Mouse (Mus musculus) retina, adult 2 months (tissue): Measurements from ENCODE around the gene Rell1.

Source experiments
- DNase-seq: peaks from one replicate; pipeline ENCODE4 v3.0.0-alpha.2; 2012; ENCODE audit warnings: low read depth, low spot score

Gene Rell1

GRCm38 (mm10) chr5:63953401-63954032 is 15.2 kb downstream of the Rell1 start:
- DNase-seq, result no peak

DNA sequence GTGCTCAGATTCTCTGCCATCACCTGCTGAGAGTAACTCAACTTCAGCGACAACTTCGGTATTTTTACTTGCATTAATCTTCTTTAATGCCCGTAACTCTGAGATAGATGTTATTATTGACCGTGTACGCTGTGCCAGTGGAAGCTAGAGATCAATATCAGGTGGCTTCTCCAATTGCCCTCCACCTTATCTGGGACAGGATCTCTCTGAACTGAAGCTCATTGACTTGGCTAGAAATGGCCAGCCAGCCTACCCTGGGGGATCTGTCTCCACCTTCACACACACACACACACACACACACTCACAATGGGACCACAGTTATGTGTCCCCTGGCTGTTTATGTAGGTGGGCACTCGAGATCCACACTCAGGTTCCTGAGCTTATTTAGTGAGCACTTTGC is 16.7 kb downstream of the Rell1 start:
- no peak for DNase-seq

DNA sequence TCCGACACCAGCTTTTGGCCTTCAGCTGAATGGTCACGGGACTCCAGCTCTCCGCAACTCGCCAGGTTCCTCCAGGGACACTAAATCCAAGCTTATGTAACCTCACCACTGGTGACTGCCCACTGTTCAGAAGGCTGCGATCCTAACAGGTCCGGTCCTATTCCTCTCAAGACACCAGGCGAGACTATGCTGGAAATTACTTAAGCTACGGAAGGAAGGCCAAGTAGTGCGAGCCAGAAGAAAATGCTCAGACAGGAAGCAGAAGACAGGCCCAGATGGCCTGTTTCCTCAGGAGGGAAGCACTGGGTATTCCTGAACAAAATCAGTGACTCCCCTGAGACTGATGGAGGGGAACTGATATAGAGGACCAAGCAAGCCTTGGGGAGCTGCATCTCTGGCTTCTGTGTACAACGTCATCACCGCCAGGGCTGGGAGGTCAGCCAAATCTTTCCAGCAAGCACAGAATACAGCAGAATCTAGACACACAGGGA is 17.2 kb downstream of the Rell1 start:
- DNase-seq, result no peak

- DNase-seq, result no peak
Observed at GRCm38 (mm10) chr5:63949195-63949594, 19.5 kb downstream of the Rell1 start.

GRCm38 (mm10) chr5:63947526-63947925 is 21.2 kb downstream of the Rell1 start:
- no peak for DNase-seq

- DNase-seq, result no peak
Observed at GRCm38 (mm10) chr5:63943291-63943690, 25.4 kb downstream of the Rell1 start.

DNA sequence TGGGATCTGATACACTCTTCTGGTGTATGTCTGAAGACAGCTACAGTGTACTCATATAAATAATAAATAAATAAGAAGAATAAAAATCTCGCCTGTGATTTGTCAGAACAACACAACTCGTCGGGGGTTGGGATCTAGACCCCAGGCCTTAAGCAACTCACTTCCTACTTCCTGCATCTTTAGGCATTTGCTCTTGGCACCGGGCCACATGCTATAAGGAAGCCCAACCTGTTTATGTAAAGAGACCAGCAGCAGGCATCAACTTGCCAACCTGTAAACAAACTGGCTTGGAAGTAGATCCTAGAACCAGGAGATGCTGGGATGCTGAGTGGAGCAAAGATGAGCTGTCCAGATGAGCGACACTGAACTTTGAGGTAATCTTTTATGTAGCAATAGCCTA is 26.8 kb downstream of the Rell1 start:
- no peak for DNase-seq

DNA sequence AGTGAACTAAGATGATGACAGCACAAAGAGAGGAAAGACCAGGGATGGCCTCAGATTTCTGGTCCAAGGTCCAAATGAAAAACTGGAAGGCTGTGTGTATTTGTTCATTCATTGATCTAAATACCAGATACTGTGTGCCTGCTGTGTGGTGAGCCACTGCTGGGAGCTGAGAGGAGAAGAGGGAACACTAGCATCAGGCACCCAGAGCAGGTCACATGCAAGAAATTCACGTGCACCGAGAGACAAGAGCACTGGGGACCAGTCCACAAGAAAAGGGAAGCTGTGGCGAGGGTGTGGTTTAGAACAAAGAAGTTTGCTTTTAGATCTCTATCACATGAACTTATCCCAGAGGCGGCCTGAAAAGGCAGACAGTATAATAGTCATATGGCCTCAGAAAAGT is 30.1 kb downstream of the Rell1 start:
- no peak for DNase-seq

DNA sequence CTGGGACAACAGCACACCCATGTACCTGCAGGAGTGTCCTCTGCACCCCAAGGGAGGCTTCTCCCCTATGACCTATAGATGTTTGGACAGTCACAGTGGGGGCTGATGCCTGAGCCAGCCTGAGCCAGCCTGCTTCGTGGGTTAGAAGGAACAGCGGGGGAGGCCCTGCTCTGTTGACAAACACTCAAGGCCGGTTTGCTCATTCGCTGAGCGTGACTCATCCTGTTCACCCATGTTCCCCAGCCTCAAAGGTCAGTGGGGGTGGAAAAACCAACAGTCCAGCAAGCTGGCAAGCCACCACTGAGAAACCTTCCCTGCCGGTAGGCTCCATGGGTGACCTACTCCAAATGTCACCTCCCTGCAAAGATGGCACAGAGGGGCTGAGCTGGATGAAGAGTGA is 32.0 kb downstream of the Rell1 start:
- DNase-seq, result no peak

- DNase-seq, result no peak
Observed at GRCm38 (mm10) chr5:63935581-63935980, 33.1 kb downstream of the Rell1 start.

DNA sequence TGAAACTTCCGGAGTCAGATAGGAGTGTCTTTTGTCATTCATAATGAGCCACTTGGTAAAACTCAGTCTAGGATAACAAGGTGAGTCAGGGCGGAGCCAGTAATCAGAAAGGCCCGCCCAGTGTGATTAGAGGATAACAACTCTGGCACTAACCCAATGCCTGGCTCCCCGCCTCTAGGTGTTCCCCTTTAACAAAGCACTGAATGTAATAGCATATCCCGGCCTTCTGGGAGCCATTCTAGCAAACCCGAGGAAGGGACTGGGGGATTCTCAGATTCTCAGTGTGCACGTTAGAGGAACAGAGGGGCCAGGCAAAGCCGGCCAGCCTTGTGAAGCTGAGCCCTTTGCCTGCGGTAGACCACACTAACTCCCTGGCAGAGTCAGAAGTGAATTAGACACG is 35.9 kb downstream of the Rell1 start:
- no peak for DNase-seq

DNA sequence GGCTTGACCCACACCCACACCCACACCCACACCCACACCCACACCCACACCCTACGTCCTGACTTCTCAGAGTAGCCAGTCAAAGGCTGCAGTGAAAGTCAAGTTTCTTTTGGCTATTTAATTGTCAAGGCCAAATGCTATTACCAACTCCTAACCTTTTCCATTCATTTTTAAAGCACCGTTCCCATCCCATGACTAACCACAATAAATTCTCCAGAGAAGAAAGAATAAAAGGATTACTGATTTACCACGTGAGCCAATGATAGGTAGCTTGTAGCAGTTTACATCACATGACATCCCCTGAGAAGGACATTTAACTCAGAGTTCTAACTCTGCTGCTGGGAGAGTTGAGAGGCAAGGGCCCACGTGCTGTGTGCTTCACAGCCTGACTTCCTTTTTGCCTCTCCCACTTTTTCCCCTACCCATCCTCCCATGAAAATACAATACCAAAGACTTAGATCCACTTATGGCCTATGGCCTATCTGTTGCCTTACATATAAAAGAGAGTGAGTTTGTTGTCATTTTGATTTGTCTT is 37.8 kb downstream of the Rell1 start:
- no peak for DNase-seq

DNA sequence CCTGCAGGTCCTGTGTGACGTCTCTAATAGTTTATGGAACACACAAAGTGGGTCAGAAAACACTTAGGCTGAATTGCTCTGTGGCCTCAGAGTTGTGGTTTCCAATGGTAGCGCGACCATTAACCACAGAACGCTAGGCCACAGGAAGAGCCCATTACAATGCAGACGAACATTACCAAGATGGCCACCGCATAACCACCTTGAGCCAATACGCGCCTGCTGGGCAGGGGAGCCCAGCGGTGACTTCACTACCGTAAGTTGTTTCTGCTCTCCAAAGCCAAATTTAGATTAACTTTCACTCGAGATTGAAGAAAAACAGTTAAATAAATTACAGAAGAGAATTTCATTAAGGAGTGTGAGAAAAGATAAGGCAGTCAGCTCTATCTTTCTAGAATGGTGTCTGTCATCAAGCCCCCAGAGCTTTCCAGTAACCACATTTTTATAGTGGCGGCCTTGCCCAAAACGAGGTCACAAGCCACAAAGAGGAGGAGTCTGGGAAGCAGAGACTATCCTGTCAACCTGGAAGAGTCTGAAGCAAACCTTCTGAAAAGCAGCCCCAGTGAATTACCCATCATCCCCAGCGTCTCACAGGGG is 43.6 kb downstream of the Rell1 start:
- no peak for DNase-seq

- no peak for DNase-seq
Observed at GRCm38 (mm10) chr5:63923305-63924025, 45.2 kb downstream of the Rell1 start.

- no peak for DNase-seq
Observed at GRCm38 (mm10) chr5:63918201-63918600, 50.5 kb downstream of the Rell1 start.

DNA sequence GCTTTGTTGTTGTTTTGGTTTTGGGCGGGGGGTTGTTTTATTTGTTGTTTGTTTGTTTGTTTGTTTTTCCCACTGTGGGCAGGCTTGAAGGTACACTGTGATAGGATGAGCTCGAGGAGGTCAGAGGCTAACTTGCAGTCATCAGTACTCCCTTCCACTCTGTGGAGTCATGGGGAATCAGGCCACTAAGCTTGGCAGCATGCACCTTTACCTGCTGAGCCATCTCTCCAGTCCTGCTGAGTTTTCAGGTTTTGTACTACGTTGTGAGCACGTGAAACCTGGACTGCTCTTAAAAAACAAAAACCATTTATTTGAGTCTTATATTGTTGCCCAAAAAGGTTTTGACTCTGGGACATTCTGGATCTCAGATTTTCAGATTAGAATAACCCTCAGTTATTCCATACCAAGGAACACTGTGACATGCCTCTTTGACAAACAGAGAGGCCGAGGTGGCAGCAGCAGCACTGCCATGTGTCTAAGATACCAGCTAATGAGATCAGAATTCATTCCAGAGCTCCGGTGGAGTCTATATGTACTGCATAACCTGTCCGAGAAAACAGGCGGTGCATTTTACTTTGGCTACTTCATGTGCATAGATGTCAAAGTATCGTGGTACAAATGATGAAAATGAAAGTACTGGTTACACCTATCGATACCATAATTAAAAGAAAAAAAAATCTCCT is 52.1 kb downstream of the Rell1 start:
- DNase-seq, result no peak

- no peak for DNase-seq
Observed at GRCm38 (mm10) chr5:63914896-63915295, 53.8 kb downstream of the Rell1 start.

- no peak for DNase-seq
Observed at GRCm38 (mm10) chr5:63910171-63910960, 58.3 kb downstream of the Rell1 start.

GRCm38 (mm10) chr5:63907513-63907912 is 61.2 kb downstream of the Rell1 start:
- no peak for DNase-seq

DNA sequence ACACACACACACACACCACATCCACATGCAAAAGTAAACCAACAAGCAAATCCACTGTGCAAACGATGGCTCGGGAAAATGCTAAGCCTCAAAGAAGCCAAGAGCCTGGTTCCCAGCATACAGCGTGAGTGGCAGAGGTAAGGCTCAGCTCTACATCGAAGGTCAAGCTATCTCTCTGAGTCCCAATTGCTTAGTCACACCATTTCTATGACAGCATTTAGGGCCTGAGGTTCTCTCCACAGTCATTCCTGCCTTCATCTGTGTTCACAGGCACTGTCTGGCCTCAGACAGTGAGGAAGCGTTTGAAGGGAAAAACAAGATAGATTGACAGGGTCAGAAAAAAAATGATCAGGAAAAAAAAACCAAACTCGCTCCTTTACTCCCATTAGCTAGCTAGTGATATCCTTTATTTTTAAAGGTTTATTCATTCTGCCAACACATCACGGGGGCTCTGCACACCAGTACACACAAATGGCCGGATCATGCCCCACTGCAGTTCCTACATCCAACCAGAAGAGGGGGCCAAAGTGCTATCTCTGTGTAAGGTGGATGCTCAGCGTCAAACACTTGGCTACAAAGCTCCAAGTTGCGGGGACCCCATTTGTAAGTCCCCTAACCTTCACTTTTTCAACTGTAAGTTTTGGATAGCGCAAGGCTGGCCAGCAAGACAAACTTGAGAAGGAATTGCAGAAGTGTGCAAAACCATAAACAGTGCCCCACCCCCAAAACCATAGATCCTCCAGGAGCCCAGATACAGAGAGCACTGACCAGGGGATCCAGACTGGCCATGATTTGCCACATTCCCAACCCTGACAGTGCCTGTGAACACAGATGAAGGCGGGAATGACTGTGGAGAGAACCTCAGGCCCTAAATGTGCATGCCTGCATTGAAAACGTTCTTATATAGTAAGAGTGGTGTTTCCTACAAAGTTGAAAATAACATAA is 62.3 kb downstream of the Rell1 start:
- peak; percentile 41 for DNase-seq
